Mouse (Mus musculus) pancreas, adult 10 weeks (tissue): ENCODE measurements around the gene Muc4. TPM values are rescaled to one million over a fixed set of nuclear protein-coding genes. Genes with fewer than 3 reads are reported as not detected.

Source experiments
- polyA plus RNA-seq: library from polyadenylated mRNA; stranded (reverse); fragments of 350-450 nt; fragmentation: Illumina TruSeq; extraction: RNeasy Lipid Tissue Mini Kit (QIAGEN cat#74804); gene quantifications from one replicate; pipeline ENCODE4 v1.2.3, GENCODE M21; 2015; ENCODE audit warnings: low read depth, low replicate concordance; ENCODE audit not compliant: insufficient read depth

Muc4 gene
- polyA plus RNA-seq: 3.4 TPM

GRCm38 (mm10) chr16:32735586-32735985 is at the start of gene Muc4:
Gene Muc4, plus strand, starts transcription at chr16:32735886.

DNA sequence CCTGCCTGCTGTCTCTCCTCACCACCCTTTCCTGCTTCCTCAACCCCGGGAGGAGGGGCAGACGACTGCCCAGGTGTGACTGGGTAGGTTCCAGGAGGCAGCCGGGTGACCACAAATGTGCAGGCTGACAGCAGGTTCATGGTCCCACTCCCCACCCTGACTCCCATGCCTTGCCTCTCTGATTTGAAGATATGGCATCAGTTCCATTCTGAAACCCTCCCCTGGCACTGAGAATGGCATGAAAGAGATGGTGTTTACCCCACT is 61.7 kb downstream of the Muc4 start, which contains the start of gene Muc20:
Gene Muc20, minus strand, starts transcription at position 10 of the 264 bp plus-strand sequence.

GRCm38 (mm10) chr16:32810321-32810720 is 74.6 kb downstream of the Muc4 start, which contains the start of gene Smbd1:
Gene Smbd1, minus strand, starts transcription at chr16:32810477.

Other genes with a start within 250 kb of the Muc4 start
- not detected for gene Slc51a, start 248.0 kb upstream of the Muc4 start, polyA plus RNA-seq
- gene Zdhhc19, start 239.6 kb upstream of the Muc4 start, polyA plus RNA-seq: not detected
- gene Tfrc, start 127.0 kb upstream of the Muc4 start, polyA plus RNA-seq: 8.4 TPM
- 15.7 TPM for gene Tnk2, start 92.0 kb upstream of the Muc4 start, polyA plus RNA-seq
- not detected for gene Muc20, start 61.5 kb downstream of the Muc4 start, polyA plus RNA-seq
- gene Smbd1, start 74.6 kb downstream of the Muc4 start, polyA plus RNA-seq: not detected
- 5.7 TPM for gene Fyttd1, start 141.6 kb downstream of the Muc4 start, polyA plus RNA-seq
- 7.8 TPM for gene Rubcn, start 141.9 kb downstream of the Muc4 start, polyA plus RNA-seq
- 6.1 TPM for gene Lrch3, start 178.2 kb downstream of the Muc4 start, polyA plus RNA-seq